ENCODE assay signal across 9 mouse cellular contexts in the genomic region with DNA sequence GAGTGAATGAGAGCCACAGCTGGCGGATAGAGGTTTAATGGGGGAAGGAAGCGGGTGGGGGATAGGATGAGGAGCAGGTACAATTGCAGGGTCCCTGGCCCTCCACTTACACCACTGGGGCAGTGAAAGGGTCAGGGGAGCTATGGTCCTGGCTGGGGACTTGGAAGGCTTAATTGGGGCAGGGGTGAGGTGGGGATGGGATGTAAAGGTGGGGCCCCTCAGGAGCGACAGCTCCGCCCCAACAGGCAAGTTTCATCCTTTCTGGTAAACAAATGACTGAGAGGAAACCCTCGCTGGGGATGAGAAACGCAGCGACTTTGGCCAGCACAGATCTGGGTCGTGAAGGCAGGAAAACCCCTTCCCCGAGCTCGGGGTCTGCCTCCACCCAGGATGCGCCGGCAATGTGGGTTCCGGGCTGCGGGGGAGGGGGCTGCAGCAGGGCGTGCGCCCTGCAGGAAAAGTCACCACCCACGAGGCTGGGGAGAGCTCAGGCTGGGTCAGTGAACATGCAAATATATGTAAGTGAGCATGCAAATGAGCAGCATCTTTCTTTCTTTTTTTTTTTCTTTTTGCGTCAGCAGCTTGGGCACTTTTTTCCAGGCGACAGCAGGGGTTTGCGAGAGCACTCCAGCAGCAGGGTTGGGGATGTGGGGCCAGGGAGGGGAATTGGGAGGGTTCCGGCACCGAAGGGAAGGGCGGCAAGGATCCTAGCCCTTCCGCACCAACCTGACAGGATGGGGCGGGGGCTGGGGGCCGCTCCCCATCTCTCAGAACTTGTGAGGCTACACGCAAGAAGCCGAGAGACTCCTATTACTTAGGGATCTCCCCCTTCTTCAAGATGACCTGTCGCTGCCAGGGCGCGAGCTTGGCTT. TPM values are rescaled to one million over a fixed set of nuclear protein-coding genes. Genes with fewer than 3 reads are reported as not detected.
DNase-seq lines count a peak whose midpoint lies in the region; ATAC-seq lines count a peak whose summit lies in the region.
"Had no signal": no experiment of that assay in that cellular context is flagged by ENCODE, and none has a peak within 500 bp of the region (broad histone marks: within the 10 kb centered on the region; RNA-seq: fewer than 3 reads in every experiment).

No protein-coding gene starts in this region.

- H3K9ac ChIP-seq in kidney, embryonic 14.5 days (ENCODE audit: low read depth, low read length), result peak overlapping the region; percentile 37
- H3K9ac ChIP-seq in hindbrain, embryonic 15.5 days, result no peak overlapping the region

- DNase-seq in kidney, postnatal 36 days, result no peak
- DNase-seq in R1 (ENCODE audit: low read depth, low spot score), result peak; percentile 60
- peak; percentile 87 for DNase-seq in naive thymus-derived CD4-positive, alpha-beta T cell, adult 2 months (ENCODE audit: low read depth)
- no peak for DNase-seq in adrenal gland, adult 18-20 months (ENCODE audit: low spot score in 2 of 2)
- DNase-seq in gastrocnemius, postnatal 4 days (ENCODE audit: low spot score in 2 of 2), result no peak
- DNase-seq in adrenal gland, postnatal 14 days, result no peak

- no peaks in the 10 kb centered on the region for H3K9me3 ChIP-seq in kidney, embryonic 14.5 days (ENCODE audit: control insufficient read depth, low read length)
- no peaks in the 10 kb centered on the region for H3K9me3 ChIP-seq in hindbrain, embryonic 15.5 days

- WGBS in kidney, embryonic 14.5 days, result 2% methylated on average over 31 of the region's 31 CpGs
- WGBS in hindbrain, embryonic 15.5 days, result 1% methylated on average over 31 of the region's 31 CpGs

- no peaks in the 10 kb centered on the region for H3K36me3 ChIP-seq in kidney, embryonic 14.5 days (ENCODE audit: control insufficient read depth, insufficient read depth, low read length)
- H3K36me3 ChIP-seq in hindbrain, embryonic 15.5 days, result no peaks in the 10 kb centered on the region

- H3K4me3 ChIP-seq in kidney, embryonic 14.5 days (ENCODE audit: low read length), result peak overlapping the region; percentile 26
- peak overlapping the region; percentile 2; the same call in 1 of the 2 replicates for H3K4me3 ChIP-seq in hindbrain, embryonic 15.5 days

- H3K4me2 ChIP-seq in kidney, embryonic 14.5 days (replicated peaks; ENCODE audit: low read depth, low read length), result peak overlapping the region; percentile 44
- peak overlapping the region; percentile 38 for H3K4me2 ChIP-seq in hindbrain, embryonic 15.5 days

- no peak; the same call in 1 of the 2 replicates for ATAC-seq in kidney, embryonic 14.5 days (ENCODE audit: low FRiP score, low TSS enrichment)
- ATAC-seq in hindbrain, embryonic 15.5 days (ENCODE audit: low FRiP score, low read depth), result no peak

- peaks cover 40% of the 10 kb centered on the region for H3K4me1 ChIP-seq in kidney, embryonic 14.5 days (ENCODE audit: control insufficient read depth, insufficient read depth, low read length)
- peaks cover 36% of the 10 kb centered on the region for H3K4me1 ChIP-seq in hindbrain, embryonic 15.5 days (replicated peaks)

- H3K27me3 ChIP-seq in kidney, embryonic 14.5 days (ENCODE audit: control insufficient read depth, insufficient read depth, low read length), result peaks cover 80% of the 10 kb centered on the region
- H3K27me3 ChIP-seq in hindbrain, embryonic 15.5 days, result peaks cover 95% of the 10 kb centered on the region

- 0 out of 2 replicates have a peak overlapping the region, but pooled peaks have one; percentile 51 for H3K27ac ChIP-seq in kidney, embryonic 14.5 days (ENCODE audit: low read depth, low read length)
- no peak overlapping the region for H3K27ac ChIP-seq in hindbrain, embryonic 15.5 days (replicated peaks)

RNA-seq across cellular contexts. Expression of gene Tnfrsf25, which starts 4.8 kb away (rescaled TPM):
- polyA plus RNA-seq in kidney, embryonic 14.5 days (2014; fragmentation: Nextera tagmentation; extraction: Ambion mirVana), result 0.57 and 1.9 TPM in 2 replicates
- 0.97 and 1.8 TPM in 2 replicates for polyA plus RNA-seq in hindbrain, embryonic 15.5 days (2015; fragmentation: Nextera tagmentation; extraction: Ambion mirVana)
- 1 to 10 TPM; 1.3 to 2.8 TPM for total RNA-seq in adrenal gland, adult 18-20 months (2021)
- total RNA-seq in gastrocnemius, postnatal 4 days (2021), result 1 to 10 TPM; 1.9 to 2.0 TPM
- 2.9 and 4.8 TPM in 2 replicates for total RNA-seq in adrenal gland, postnatal 14 days (2021)

RNA-seq across cellular contexts. Expression of gene Espn, which starts 31.6 kb away (rescaled TPM):
- polyA plus RNA-seq in kidney, embryonic 14.5 days (2014; fragmentation: Nextera tagmentation; extraction: Ambion mirVana), result 36.1 and 36.3 TPM in 2 replicates
- 0.29 and 0.31 TPM in 2 replicates for polyA plus RNA-seq in hindbrain, embryonic 15.5 days (2015; fragmentation: Nextera tagmentation; extraction: Ambion mirVana)
- total RNA-seq in adrenal gland, adult 18-20 months (2021), result 1 to 10 TPM; 1.9 to 3.3 TPM
- total RNA-seq in gastrocnemius, postnatal 4 days (2021), result 1 to 10 TPM; 1.5 TPM
- total RNA-seq in adrenal gland, postnatal 14 days (2021), result 0.71 and 0.96 TPM in 2 replicates

RNA-seq across cellular contexts. Expression of gene Hes2, which starts 38.1 kb away (rescaled TPM):
- not detected in 2 replicates for polyA plus RNA-seq in kidney, embryonic 14.5 days (2014; fragmentation: Nextera tagmentation; extraction: Ambion mirVana)
- polyA plus RNA-seq in hindbrain, embryonic 15.5 days (2015; fragmentation: Nextera tagmentation; extraction: Ambion mirVana), result not detected in 2 replicates
- total RNA-seq in adrenal gland, adult 18-20 months (2021), result not detected
- not detected for total RNA-seq in gastrocnemius, postnatal 4 days (2021)
- not detected in 2 replicates for total RNA-seq in adrenal gland, postnatal 14 days (2021)
- total RNA-seq: left cerebral cortex, adult 18-20 months had no signal

RNA-seq across cellular contexts. Expression of gene Plekhg5, which starts 48.2 kb away (rescaled TPM):
- polyA plus RNA-seq in kidney, embryonic 14.5 days (2014; fragmentation: Nextera tagmentation; extraction: Ambion mirVana), result 10.4 and 16.1 TPM in 2 replicates
- 11.7 and 13.5 TPM in 2 replicates for polyA plus RNA-seq in hindbrain, embryonic 15.5 days (2015; fragmentation: Nextera tagmentation; extraction: Ambion mirVana)
- 10 to 100 TPM in 1 of 2 experiments, 1 to 10 TPM in 1; 7.3 to 12.0 TPM for total RNA-seq in adrenal gland, adult 18-20 months (2021)
- 10 to 100 TPM; 22.2 to 31.9 TPM for total RNA-seq in gastrocnemius, postnatal 4 days (2021)
- 16.9 and 21.5 TPM in 2 replicates for total RNA-seq in adrenal gland, postnatal 14 days (2021)

RNA-seq across cellular contexts. Expression of gene Acot7, which starts 57.4 kb away (rescaled TPM):
- 46.6 and 64.4 TPM in 2 replicates for polyA plus RNA-seq in kidney, embryonic 14.5 days (2014; fragmentation: Nextera tagmentation; extraction: Ambion mirVana)
- 427 and 433 TPM in 2 replicates for polyA plus RNA-seq in hindbrain, embryonic 15.5 days (2015; fragmentation: Nextera tagmentation; extraction: Ambion mirVana)
- total RNA-seq in adrenal gland, adult 18-20 months (2021), result 10 to 100 TPM; 45.7 to 54.0 TPM
- 10 to 100 TPM; 13.5 to 17.6 TPM for total RNA-seq in gastrocnemius, postnatal 4 days (2021)
- 32.2 and 34.2 TPM in 2 replicates for total RNA-seq in adrenal gland, postnatal 14 days (2021)

Comparison
In these comparisons a context has a peak if more than half of its experiments do, and no peak if none do; other contexts are left out.
1. DNase-seq: peak in R1 (single experiment) and naive thymus-derived CD4-positive, alpha-beta T cell, adult 2 months (single experiment); none in kidney, postnatal 36 days (0 of 2), adrenal gland, adult 18-20 months (0 of 2), gastrocnemius, postnatal 4 days (0 of 2) and adrenal gland, postnatal 14 days (single experiment).